Mouse (Mus musculus): ENCODE measurements around the gene Pphln1.

GRCm38 (mm10) chr15:93448862-93449261, 50.7 kb downstream of the Pphln1 start:
- TF ChIP-seq CTCF (IDR thresholded peaks at IDR 0.05; ENCODE audit: control insufficient read depth, insufficient read depth, insufficient replicate concordance, low read depth, low read length), result no peak
- no peak for TF ChIP-seq POLR2A (IDR thresholded peaks at IDR 0.05; ENCODE audit: control insufficient read depth, low read depth, low read length)
